Mouse (Mus musculus) liver, adult 2 months (tissue): ENCODE results near the gene Pde2a.

Experiments used
- CTCF ChIP-seq: fragments of 200-500 bp; IDR thresholded peaks from 2 replicates; pipeline ENCODE4 v1.5.1; 2011; ENCODE audit warnings: low read depth, low read length, control low read depth
- POLR2A ChIP-seq: fragments of 200-500 bp; IDR thresholded peaks from 2 replicates; pipeline ENCODE4 v1.6.1; 2011; ENCODE audit warnings: low read length, control low read depth; ENCODE audit not compliant: insufficient read depth; ENCODE audit errors: extremely low read depth

DNA sequence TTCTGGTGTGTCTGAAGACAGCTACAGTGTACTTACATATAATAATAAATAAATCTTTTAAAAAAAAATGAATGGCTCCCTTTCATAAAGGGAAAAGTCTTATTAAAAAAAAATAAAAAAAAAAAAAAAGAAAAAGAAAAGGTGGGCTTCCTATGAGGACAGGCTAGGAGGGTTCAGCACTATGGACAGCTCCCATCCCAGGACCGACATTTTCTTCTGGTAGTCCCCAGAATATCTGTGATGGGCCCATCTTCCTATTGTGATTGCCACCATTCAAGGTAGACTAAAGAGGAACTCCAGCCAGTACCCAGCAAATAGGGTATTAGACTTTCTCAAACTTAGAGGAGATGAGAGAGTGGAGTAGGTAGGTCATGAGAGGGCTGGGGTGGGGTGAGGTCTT is 16.4 kb downstream of the Pde2a start:
- no peak for TF ChIP-seq CTCF
- TF ChIP-seq POLR2A: no peak
